Mouse (Mus musculus): ENCODE results near the gene Krtap4-1. TPM values are rescaled to one million over a fixed set of nuclear protein-coding genes. Genes with fewer than 3 reads are reported as not detected.
"Not testable (repeated sequence)": the region's sequence is repeated elsewhere in the genome, so short reads cannot be mapped to it uniquely, and the experiment has no call there.

The Krtap4-1 gene
- total RNA-seq (2021), result not detected
- long read RNA-seq, experiment 1, result 0 reads
- long read RNA-seq, experiment 2, result 0 reads

GRCm38 (mm10) chr11:99628138-99628537 is at the start of gene Krtap4-1:
Krtap4-1 (minus strand) TSS chr11:99628238.
- DNase-seq, result no peak

GRCm38 (mm10) chr11:99665860-99666259 is 37.8 kb upstream of the Krtap4-1 start, which contains the start of gene Krtap4-6:
Krtap4-6 (minus strand) TSS chr11:99665960.
- no peak for DNase-seq

GRCm38 (mm10) chr11:99662802-99663201 is 34.8 kb upstream of the Krtap4-1 start:
- DNase-seq, result no peak

DNA sequence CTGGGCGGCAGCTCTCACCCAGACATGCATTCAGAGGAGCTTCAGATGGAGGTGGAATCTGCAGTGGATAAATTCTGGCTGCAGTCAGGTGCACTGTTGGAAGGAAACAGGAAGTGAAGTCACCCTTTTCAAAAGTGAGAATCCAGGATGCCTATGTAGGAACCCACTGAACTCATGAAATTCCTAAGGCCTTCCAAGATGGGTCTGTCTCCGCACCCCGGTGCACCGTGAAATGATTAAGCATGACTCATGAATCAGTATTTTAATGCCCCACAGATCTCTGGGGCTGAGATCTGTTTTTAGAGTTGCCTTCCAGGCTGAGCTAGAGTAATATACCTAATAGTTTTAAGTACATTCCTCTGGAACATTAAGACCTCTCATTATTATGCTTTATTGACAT is 31.2 kb upstream of the Krtap4-1 start:
- no peak for DNase-seq

DNA sequence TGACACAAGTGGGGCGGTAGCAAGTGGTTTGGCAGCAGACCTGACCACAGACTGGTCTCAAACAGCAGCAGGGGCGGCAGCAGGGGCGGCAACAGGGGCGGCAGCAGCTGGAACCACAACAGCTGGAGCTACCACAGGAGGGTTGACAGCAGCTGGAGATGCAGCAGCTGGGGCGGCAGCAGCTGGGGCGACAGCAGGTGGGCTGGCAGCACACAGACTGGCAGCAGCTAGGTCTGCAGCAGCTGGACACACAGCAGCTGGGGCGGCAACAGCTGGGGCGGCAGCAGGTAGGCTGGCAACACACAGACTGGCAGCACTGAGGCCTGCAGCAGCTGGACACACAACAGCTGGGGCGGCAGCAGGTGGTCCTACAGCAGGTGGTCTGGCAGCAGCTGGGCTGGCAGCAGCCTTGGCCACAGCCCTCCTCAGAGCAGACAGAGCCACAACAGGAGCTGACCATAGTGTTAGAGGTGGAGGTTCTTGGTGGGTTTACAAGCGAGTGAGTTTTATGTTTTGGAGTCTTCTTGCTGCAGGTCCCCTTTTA is 30.5 kb upstream of the Krtap4-1 start, which contains the start of gene Gm11563:
Gene Gm11563 (minus strand): TSS at position 494 of the 544 bp plus-strand sequence.
- DNase-seq, result not testable (repeated sequence)

DNA sequence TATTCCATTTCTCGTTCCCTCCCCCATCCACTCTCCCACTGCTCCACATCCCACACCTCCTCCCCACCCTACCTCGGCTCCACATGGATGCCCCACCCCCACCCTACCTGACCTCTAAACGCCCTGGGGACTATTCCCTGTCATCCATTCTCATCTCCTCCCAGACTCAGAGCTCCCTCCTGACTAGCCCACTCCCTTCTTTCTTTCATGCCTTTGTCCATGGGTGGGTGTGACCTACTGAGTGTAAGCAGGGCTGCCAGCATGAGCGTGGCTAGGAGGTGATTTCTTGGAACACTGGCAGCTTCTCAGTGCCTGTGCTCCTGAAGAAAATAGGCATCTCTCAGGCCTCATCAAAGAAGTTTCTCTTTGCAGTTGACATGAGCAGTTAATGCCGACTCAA is 29.0 kb upstream of the Krtap4-1 start:
- DNase-seq, result no peak

DNA sequence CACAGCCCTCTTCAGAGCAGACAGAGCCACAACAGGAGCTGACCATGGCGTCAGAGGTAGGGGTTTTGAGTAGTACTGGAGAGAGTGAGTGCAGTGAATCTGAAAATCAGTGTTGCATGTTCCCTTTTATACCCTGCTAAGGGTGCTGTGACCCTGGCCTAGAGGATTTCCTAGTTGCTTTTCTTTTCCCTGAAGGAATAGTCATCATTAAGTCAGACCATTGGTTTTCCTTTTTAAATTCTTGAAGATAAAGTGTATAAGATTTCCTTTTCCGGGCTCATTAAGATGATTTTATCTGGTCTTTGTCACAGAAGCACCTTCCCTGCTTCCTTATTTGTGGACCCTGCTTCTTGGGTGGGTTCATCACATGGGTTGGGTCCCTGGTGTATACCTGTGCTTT is 22.1 kb upstream of the Krtap4-1 start, which contains the start of gene Gm11555:
Gene Gm11555 (minus strand): TSS at position 101 of the 400 bp plus-strand sequence.
- DNase-seq, result no peak

GRCm38 (mm10) chr11:99646444-99646843 is 18.4 kb upstream of the Krtap4-1 start:
- DNase-seq, result no peak

GRCm38 (mm10) chr11:99644351-99644750 is 16.3 kb upstream of the Krtap4-1 start:
- DNase-seq, result no peak

DNA sequence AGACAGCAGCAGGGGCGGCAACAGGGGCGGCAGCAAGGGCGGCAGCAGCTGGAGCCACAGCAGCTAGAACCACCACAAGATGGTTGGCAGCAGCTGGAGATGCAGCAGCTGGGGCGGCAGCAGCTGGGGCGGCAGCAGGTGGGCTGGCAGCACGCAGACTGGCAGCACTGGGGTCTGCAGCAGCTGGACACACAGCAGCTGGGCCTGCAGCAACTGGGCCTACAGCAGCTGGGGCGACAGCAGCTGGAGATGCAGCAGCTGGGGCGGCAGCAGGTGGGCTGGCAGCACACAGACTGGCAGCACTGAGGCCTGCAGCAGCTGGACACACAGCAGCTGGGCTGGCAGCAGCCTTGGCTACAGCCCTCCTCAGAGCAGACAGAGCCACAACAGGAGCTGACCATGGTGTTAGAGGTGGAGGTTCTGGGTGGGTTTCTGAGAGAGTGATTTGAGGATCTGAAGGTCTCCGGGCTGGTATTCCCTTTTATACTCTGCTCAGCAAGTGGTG is 15.6 kb upstream of the Krtap4-1 start, which contains the start of gene Krtap4-7:
Gene Krtap4-7 (minus strand): TSS at position 455 of the 505 bp plus-strand sequence.
- not testable (repeated sequence) for DNase-seq

- no peak for DNase-seq
These were observed 12.9 kb upstream of the Krtap4-1 start for GRCm38 (mm10) chr11:99640926-99641325.

- DNase-seq, result no peak
These were observed 9.0 kb upstream of the Krtap4-1 start for GRCm38 (mm10) chr11:99637086-99637485.

DNA sequence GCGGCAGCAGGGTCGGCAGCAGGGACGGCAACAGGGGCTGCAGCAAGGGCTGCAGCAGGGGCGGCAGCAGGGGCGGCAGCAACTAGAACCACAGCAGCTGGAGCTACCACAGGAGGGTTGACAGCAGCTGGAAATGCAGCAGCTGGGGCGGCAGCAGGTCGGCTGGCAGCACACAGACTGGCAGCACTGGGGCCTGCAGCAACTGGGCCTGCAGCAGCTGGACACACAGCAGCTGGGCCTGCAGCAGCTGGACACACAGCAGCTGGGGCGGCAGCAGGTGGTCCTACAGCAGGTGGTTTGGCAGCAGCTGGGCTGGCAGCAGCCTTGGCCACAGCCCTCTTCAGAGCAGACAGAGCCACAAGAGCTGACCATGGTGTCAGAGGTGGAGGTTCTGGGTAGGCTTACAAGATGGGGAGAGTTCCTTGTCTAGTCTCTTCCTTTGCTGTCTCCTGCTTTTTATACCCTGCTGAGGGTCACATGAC is 6.7 kb upstream of the Krtap4-1 start, which contains the start of gene Krtap4-2:
Gene Krtap4-2 (minus strand): TSS at position 432 of the 482 bp plus-strand sequence.
- no peak for DNase-seq

DNA sequence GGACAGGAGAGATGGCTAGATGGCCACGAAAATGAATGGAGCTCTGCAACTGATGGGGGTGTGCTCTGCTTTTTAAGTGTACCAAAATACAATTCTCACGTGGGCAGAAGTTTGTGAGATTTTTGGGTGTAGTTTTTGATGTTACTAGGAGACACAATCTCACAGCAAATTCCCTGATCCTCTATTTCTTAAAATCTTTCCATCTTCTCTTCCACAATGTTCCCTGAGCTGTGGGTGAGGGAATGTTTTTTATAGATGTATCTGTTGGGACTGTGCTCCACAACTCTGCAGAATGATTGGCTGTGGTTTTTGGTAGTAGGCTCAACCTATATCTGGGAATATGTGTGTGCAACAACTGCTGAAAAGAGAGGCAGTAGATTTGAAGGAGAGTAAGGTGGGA is 5.3 kb upstream of the Krtap4-1 start:
- no peak for DNase-seq

GRCm38 (mm10) chr11:99630890-99631289 is 2.9 kb upstream of the Krtap4-1 start:
- DNase-seq, result no peak

DNA sequence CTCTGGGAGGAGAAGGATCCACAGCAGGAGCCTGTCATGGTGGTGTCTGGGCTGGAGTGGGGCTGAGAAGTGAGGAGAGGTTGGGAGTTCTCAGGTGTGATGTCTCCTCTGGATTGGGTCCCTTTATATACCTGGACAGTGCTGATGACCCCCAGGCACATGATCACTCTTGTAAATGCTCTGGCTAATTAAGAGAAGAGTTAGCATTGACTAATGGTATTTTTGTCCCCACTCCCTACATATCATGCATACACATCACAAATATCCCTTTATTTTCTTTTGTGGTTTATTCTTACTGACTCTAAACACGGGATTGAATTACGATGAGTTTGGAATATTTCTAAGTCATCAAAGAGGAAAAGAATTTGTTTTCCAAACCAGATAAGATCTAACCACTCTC is 7.7 kb downstream of the Krtap4-1 start, which contains the start of gene Gm11562:
Gene Gm11562 (minus strand): TSS at position 101 of the 400 bp plus-strand sequence.
- DNase-seq, result no peak

DNA sequence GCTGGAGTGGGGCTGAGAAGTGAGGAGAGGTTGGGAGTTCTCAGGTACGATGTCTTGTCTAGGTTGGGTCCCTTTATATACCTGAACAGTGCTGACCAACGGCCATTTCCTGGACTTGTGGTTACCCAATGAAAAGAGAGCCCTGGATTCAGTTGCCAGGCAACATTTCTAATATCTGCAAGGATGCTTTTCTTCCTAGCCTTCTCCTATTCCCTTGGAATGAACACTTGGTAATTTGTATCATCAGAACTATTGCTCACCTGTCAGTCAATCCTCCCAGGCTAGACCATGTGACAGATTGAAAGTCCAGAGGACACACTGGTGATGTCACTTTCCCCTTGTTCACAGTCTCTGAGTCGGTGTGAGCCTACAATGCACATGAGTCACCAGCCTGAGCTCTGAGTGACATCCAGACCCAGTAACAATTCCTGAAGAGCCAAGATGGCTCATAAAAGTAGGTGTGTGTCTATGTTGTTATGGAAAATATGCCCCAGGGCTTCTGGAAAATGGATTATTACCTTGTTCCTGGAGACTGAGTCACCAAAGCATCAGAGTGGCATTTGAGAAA is 13.2 kb downstream of the Krtap4-1 start, which contains the start of gene Krtap2-4:
Gene Krtap2-4 (minus strand): TSS at position 51 of the 568 bp plus-strand sequence.
- DNase-seq, result no peak

DNA sequence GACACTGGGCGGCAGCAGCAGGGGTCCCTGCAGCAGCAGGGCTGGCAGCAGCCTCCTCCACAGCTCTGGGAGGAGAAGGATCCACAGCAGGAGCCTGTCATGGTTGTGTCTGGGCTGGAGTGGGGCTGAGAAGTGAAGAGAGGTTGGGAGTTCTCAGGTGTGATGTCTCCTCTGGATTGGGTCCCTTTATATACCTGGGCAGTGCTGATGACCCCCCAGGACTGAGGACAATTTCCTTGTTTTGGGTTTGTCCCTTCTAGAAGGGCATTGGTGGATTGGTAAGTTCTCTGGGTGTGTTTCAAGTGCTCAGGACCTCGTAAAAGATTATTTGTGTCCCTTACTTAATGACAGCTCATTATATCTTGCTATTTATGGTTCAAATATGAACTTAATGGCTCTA is 17.9 kb downstream of the Krtap4-1 start, which contains the start of gene Gm11937:
Gene Gm11937 (minus strand): TSS at position 101 of the 400 bp plus-strand sequence.
- not testable (repeated sequence) for DNase-seq

- no peak for DNase-seq
These were observed 18.9 kb downstream of the Krtap4-1 start for GRCm38 (mm10) chr11:99609126-99609525.

GRCm38 (mm10) chr11:99603208-99603607 is 24.8 kb downstream of the Krtap4-1 start, which contains the start of gene Gm11938:
Gm11938 (minus strand) TSS chr11:99603308.
- not testable (repeated sequence) for DNase-seq

DNA sequence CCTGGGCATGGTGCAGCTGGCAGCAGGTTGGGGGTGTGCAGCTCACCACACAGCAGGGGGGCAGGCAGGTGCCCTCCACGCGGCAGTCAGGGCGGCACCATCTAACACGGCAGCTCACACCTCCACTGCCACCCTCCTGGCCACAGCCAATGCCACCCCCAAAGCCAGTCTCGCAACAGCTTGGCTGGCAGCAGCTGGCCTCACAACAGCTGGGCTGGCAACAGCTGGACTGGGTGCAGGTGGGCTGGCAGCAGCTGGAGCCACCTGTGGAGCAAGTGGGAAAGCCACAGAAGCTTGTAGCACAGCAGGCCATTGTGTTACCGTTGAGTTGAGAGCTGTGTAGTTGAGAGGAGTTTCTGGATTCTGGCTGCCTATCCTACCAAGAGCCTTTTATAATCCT is 30.3 kb downstream of the Krtap4-1 start, which contains the start of gene Krtap9-3:
Gene Krtap9-3 (minus strand): TSS at position 364 of the 400 bp plus-strand sequence.
- DNase-seq, result not testable (repeated sequence)

- no peak for DNase-seq
These were observed 37.1 kb downstream of the Krtap4-1 start, which contains the start of gene Krtap1-3 for GRCm38 (mm10) chr11:99590981-99591380. Krtap1-3 (minus strand) TSS chr11:99591339.

DNA sequence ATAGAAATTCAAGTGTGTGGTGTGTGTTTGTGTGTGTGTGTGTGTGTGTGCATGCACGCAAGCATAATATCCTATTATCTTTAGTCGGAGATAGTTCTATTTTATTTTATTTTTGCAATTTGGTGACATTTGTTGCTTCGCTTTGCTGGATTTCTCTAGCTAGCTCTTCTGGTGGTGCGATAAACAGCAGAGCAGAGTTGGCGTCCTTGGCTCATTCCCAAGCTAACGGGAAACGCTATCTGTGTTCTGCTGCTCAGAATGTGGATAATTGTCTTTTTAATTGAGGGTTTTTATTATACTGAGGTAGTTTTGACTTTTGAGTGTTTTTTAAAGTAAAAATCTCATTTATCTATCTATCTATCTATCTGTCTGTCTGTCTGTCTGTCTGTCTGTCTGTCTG is 42.9 kb downstream of the Krtap4-1 start:
- DNase-seq, result no peak
